Mouse (Mus musculus) brain, embryonic 18.5 days (tissue): ENCODE measurements at regions not wholly inside any gene's neighbourhood (a gene's known extent, or its start where the extent isn't known, plus 50 kb on each side); places are given as distances from the start of the nearest gene placed in this dataset.
A peak's percentile ranks its signal among the peaks of the same experiment; 100 is the strongest.

Source experiments
- DNase-seq: peaks from one replicate; pipeline ENCODE4 v3.0.0-alpha.2; 2012; ENCODE audit warnings: low read depth, low spot score

GRCm38 (mm10) chr19:20310653-20311052 is 80.1 kb downstream of the Anxa1 start:
- no peak for DNase-seq

GRCm38 (mm10) chr19:20300066-20300651 is 90.6 kb downstream of the Anxa1 start:
- no peak for DNase-seq

- DNase-seq: no peak
Observed at GRCm38 (mm10) chr19:20298431-20298830, 92.3 kb downstream of the Anxa1 start.

- DNase-seq: no peak
Observed at GRCm38 (mm10) chr19:20285188-20285587, 105.6 kb downstream of the Anxa1 start.

GRCm38 (mm10) chr19:20283105-20283504 is 107.6 kb downstream of the Anxa1 start:
- no peak for DNase-seq

GRCm38 (mm10) chr19:20261586-20261985 is 129.2 kb downstream of the Anxa1 start:
- no peak for DNase-seq

- no peak for DNase-seq
Observed at GRCm38 (mm10) chr19:20252151-20252550, 138.6 kb downstream of the Anxa1 start.

GRCm38 (mm10) chr19:20243817-20244216 is 146.9 kb downstream of the Anxa1 start:
- no peak for DNase-seq

- no peak for DNase-seq
Observed at GRCm38 (mm10) chr19:20241266-20241665, 149.5 kb downstream of the Anxa1 start.

GRCm38 (mm10) chr19:20240471-20240870 is 150.3 kb downstream of the Anxa1 start:
- DNase-seq: no peak

- no peak for DNase-seq
Observed at GRCm38 (mm10) chr19:20239396-20239795, 151.3 kb downstream of the Anxa1 start.

GRCm38 (mm10) chr19:20226756-20227155 is 164.0 kb downstream of the Anxa1 start:
- no peak for DNase-seq

GRCm38 (mm10) chr19:20217389-20217788 is 173.4 kb downstream of the Anxa1 start:
- no peak for DNase-seq

- DNase-seq: no peak
Observed at GRCm38 (mm10) chr19:20194511-20194910, 196.2 kb downstream of the Anxa1 start.

GRCm38 (mm10) chr19:20181854-20182253 is 208.9 kb downstream of the Anxa1 start:
- DNase-seq: no peak

GRCm38 (mm10) chr19:20161502-20161901 is 229.2 kb downstream of the Anxa1 start:
- DNase-seq: no peak

- no peak for DNase-seq
Observed at GRCm38 (mm10) chr19:20156398-20156937, 234.3 kb downstream of the Anxa1 start.

- no peak for DNase-seq
Observed at GRCm38 (mm10) chr19:20139506-20139905, 251.2 kb downstream of the Anxa1 start.

- no peak for DNase-seq
Observed at GRCm38 (mm10) chr19:20123546-20124195, 267.1 kb downstream of the Anxa1 start.

- DNase-seq: peak; percentile 24
Observed at GRCm38 (mm10) chr19:20122475-20122874, 268.3 kb downstream of the Anxa1 start.

- no peak for DNase-seq
Observed at GRCm38 (mm10) chr19:20114237-20114636, 276.5 kb downstream of the Anxa1 start.
